Mouse (Mus musculus) testis, adult 2 months (tissue): ENCODE data around the gene Helq.

Experiments used
- CTCF ChIP-seq: fragments of 200-500 bp; IDR thresholded peaks from 2 replicates; pipeline ENCODE4 v1.5.1; 2012; ENCODE audit warnings: low read depth, mild to moderate bottlenecking, inconsistent platforms, low read length, moderate library complexity; ENCODE audit not compliant: control insufficient read depth, insufficient read depth, insufficient replicate concordance
- POLR2A ChIP-seq: fragments of 200-500 bp; IDR thresholded peaks from 2 replicates; pipeline ENCODE4 v1.6.1; 2012; ENCODE audit warnings: low read depth, mild to moderate bottlenecking, inconsistent platforms, low read length, moderate library complexity; ENCODE audit not compliant: control insufficient read depth

DNA sequence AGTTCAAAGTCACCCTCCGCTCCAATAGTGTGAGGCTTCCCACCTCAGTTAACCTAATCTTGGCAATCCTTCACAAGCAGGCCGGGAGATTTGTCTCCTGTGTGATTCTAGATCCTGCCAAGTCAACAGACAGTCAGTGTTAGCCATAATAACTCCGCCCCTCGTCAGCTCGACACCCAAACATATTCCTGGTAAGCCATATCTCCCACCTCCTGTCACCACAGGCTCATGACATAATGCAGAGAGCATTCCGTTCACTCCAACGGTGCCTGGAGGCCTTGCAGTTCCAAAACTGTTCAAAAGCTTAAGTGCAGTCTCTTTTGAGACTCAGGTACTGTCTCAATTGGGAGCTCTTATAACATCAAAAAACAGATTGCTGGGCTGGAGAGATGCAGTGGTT, 39.5 kb upstream of the Helq start:
- TF ChIP-seq POLR2A (no peak), CTCF (no peak)
